Mouse (Mus musculus) heart, embryonic 10.5 days (tissue): Measurements from ENCODE around the gene Sema6c. TPM values are rescaled to one million over a fixed set of nuclear protein-coding genes. Genes with fewer than 3 reads are reported as not detected.

Source experiments
- DNase-seq: peaks from one replicate; pipeline ENCODE4 v3.0.0-alpha.2; 2017; ENCODE audit warnings: low spot score
- H3K27ac ChIP-seq: fragments of 300-500 bp; sonication (generic); 2 replicates; pipeline ENCODE4 v1.5.1; 2016; ENCODE audit warnings: mild to moderate bottlenecking
- H3K27me3 ChIP-seq: fragments of 300-500 bp; sonication (generic); 2 replicates; pipeline ENCODE4 v1.6.1; 2016; ENCODE audit warnings: mild to moderate bottlenecking; ENCODE audit not compliant: poor library complexity, insufficient read depth, severe bottlenecking
- H3K36me3 ChIP-seq: fragments of 300-500 bp; sonication (generic); 2 replicates; pipeline ENCODE4 v1.6.1; 2016; ENCODE audit warnings: mild to moderate bottlenecking, moderate library complexity
- H3K4me1 ChIP-seq: fragments of 300-500 bp; sonication (generic); 2 replicates; pipeline ENCODE4 v1.6.1; 2016; ENCODE audit warnings: mild to moderate bottlenecking
- H3K4me3 ChIP-seq: fragments of 300-500 bp; sonication (generic); 2 replicates; pipeline ENCODE4 v1.5.1; 2016; ENCODE audit warnings: mild to moderate bottlenecking, moderate library complexity
- H3K9me3 ChIP-seq: fragments of 300-500 bp; sonication (generic); 2 replicates; pipeline ENCODE4 v1.6.1; 2016; ENCODE audit warnings: mild to moderate bottlenecking, moderate library complexity
- WGBS: fragments of 180-500 bp; shearing (Covaris S2); methylation state at CpG from one replicate; pipeline ENCODE4 v1.1.7; 2016; 5-methylcytosine and 5-hydroxymethylcytosine counted together
- polyA plus RNA-seq: library from polyadenylated mRNA; unstranded; fragments of >200 nt; fragmentation: Nextera tagmentation; extraction: Ambion mirVana; gene quantifications from 2 replicates; pipeline ENCODE4 v1.2.1, GENCODE M21; 2016

Sema6c gene
- polyA plus RNA-seq, 1 experiment from 2014 or later: 4.1 TPM

GRCm38 (mm10) chr3:95161041-95161551 lies 839 bp downstream of the Sema6c start:
- DNase-seq: peak; percentile 76
- peaks cover 11% of the 10 kb centered on the region; the same call in 1 of the 2 replicates for H3K36me3 ChIP-seq
- peak overlapping the region; percentile 77 for H3K27ac ChIP-seq
- H3K4me3 ChIP-seq: peak overlapping the region; percentile 87
- H3K4me1 ChIP-seq: peaks cover 44% of the 10 kb centered on the region
- under 1% methylated on average over 30 of the region's 30 CpGs for WGBS
- H3K9me3 ChIP-seq: no peaks in the 10 kb centered on the region
- H3K27me3 ChIP-seq: peaks cover 19% of the 10 kb centered on the region

GRCm38 (mm10) chr3:95161618-95162344 lies 1.5 kb downstream of the Sema6c start:
- peaks cover 19% of the 10 kb centered on the region for H3K27me3 ChIP-seq
- WGBS: 11% methylated on average over 9 of the region's 9 CpGs

GRCm38 (mm10) chr3:95162345-95162628 lies 2.0 kb downstream of the Sema6c start:
- Histone ChIP-seq H3K4me3 (peak overlapping the region; percentile 87; the same call in 1 of the 2 replicates), H3K27ac (no peak overlapping the region), H3K9me3 (no peaks in the 10 kb centered on the region), H3K4me1 (peaks cover 44% of the 10 kb centered on the region), H3K27me3 (peaks cover 20% of the 10 kb centered on the region), H3K36me3 (peaks cover 16% of the 10 kb centered on the region)
- DNase-seq: peak; percentile 61
- WGBS: 46% methylated on average over 2 of the region's 2 CpGs

More at GRCm38 (mm10) chr3:95161618-95162344, 1.5 kb downstream of the Sema6c start:
- Histone ChIP-seq H3K36me3 (peaks cover 11% of the 10 kb centered on the region; the same call in 1 of the 2 replicates), H3K9me3 (no peaks in the 10 kb centered on the region), H3K27ac (peak overlapping the region; percentile 77), H3K4me3 (peak overlapping the region; percentile 87), H3K4me1 (peaks cover 44% of the 10 kb centered on the region)
- DNase-seq: peak; percentile 73

- Histone ChIP-seq H3K9me3 (no peaks in the 10 kb centered on the region), H3K4me3 (no peak overlapping the region), H3K27me3 (peaks cover 33% of the 10 kb centered on the region), H3K36me3 (peaks cover 26% of the 10 kb centered on the region), H3K27ac (peak overlapping the region; percentile 13; the same call in 1 of the 2 replicates), H3K4me1 (peaks cover 44% of the 10 kb centered on the region)
- DNase-seq: peak; percentile 68
- 37% methylated on average over 11 of the region's 11 CpGs for WGBS
These were observed 3.4 kb downstream of the Sema6c start for GRCm38 (mm10) chr3:95163419-95164255.

GRCm38 (mm10) chr3:95164256-95164550 lies 3.9 kb downstream of the Sema6c start:
- H3K36me3 ChIP-seq: peaks cover 27% of the 10 kb centered on the region
- no peak overlapping the region for H3K27ac ChIP-seq
- H3K9me3 ChIP-seq: no peaks in the 10 kb centered on the region
- H3K4me3 ChIP-seq: no peak overlapping the region
- WGBS: 76% methylated on average over 5 of the region's 5 CpGs
- H3K4me1 ChIP-seq: peaks cover 44% of the 10 kb centered on the region
- H3K27me3 ChIP-seq: peaks cover 39% of the 10 kb centered on the region
- DNase-seq: no peak

GRCm38 (mm10) chr3:95164840-95165239 lies 4.6 kb downstream of the Sema6c start:
- 69% methylated on average over 5 of the region's 5 CpGs for WGBS
- H3K27me3 ChIP-seq: peaks cover 45% of the 10 kb centered on the region
- H3K4me1 ChIP-seq: peaks cover 40% of the 10 kb centered on the region
- no peak overlapping the region for H3K4me3 ChIP-seq
- H3K9me3 ChIP-seq: no peaks in the 10 kb centered on the region
- DNase-seq: no peak
- H3K27ac ChIP-seq: no peak overlapping the region
- peaks cover 33% of the 10 kb centered on the region for H3K36me3 ChIP-seq

- Histone ChIP-seq H3K36me3 (peaks cover 62% of the 10 kb centered on the region), H3K4me3 (no peak overlapping the region), H3K27ac (no peak overlapping the region), H3K9me3 (no peaks in the 10 kb centered on the region), H3K4me1 (peaks cover 21% of the 10 kb centered on the region), H3K27me3 (peaks cover 74% of the 10 kb centered on the region)
- no peak for DNase-seq
- 83% methylated on average over 10 of the region's 10 CpGs for WGBS
These were observed 9.7 kb downstream of the Sema6c start for GRCm38 (mm10) chr3:95169996-95170395.

GRCm38 (mm10) chr3:95171105-95171504 lies 10.8 kb downstream of the Sema6c start:
- WGBS: 84% methylated on average over 6 of the region's 6 CpGs
- Histone ChIP-seq H3K27me3 (peaks cover 77% of the 10 kb centered on the region), H3K4me1 (peaks cover 21% of the 10 kb centered on the region), H3K36me3 (peaks cover 57% of the 10 kb centered on the region), H3K27ac (no peak overlapping the region), H3K9me3 (no peaks in the 10 kb centered on the region), H3K4me3 (no peak overlapping the region)
- no peak for DNase-seq

- H3K9me3 ChIP-seq: no peaks in the 10 kb centered on the region
- H3K27me3 ChIP-seq: peaks cover 73% of the 10 kb centered on the region
- peak overlapping the region; percentile 56 for H3K27ac ChIP-seq
- peak overlapping the region; percentile 58 for H3K4me3 ChIP-seq
- 15% methylated on average over 84 of the region's 84 CpGs for WGBS
- peaks cover 49% of the 10 kb centered on the region for H3K36me3 ChIP-seq
- peaks cover 21% of the 10 kb centered on the region for H3K4me1 ChIP-seq
- no peak for DNase-seq
These were observed 12.4 kb downstream of the Sema6c start for GRCm38 (mm10) chr3:95172526-95173255.

- DNase-seq: no peak
- Histone ChIP-seq H3K27me3 (peaks cover 65% of the 10 kb centered on the region), H3K4me1 (peaks cover 21% of the 10 kb centered on the region), H3K27ac (peak overlapping the region; percentile 56; the same call in 1 of the 2 replicates), H3K36me3 (peaks cover 44% of the 10 kb centered on the region), H3K4me3 (peak overlapping the region; percentile 58), H3K9me3 (no peaks in the 10 kb centered on the region)
- 2% methylated on average over 58 of the region's 58 CpGs for WGBS
These were observed 13.1 kb downstream of the Sema6c start for GRCm38 (mm10) chr3:95173256-95173949.

GRCm38 (mm10) chr3:95174011-95174592 lies 13.8 kb downstream of the Sema6c start:
- peaks cover 42% of the 10 kb centered on the region for H3K36me3 ChIP-seq
- WGBS: under 1% methylated on average over 16 of the region's 16 CpGs
- H3K4me1 ChIP-seq: peaks cover 21% of the 10 kb centered on the region
- H3K27me3 ChIP-seq: peaks cover 58% of the 10 kb centered on the region
- peak; percentile 92 for DNase-seq
- peak overlapping the region; percentile 58 for H3K4me3 ChIP-seq
- H3K27ac ChIP-seq: no peak overlapping the region
- no peaks in the 10 kb centered on the region for H3K9me3 ChIP-seq

- WGBS: 63% methylated on average over 3 of the region's 3 CpGs
- DNase-seq: no peak
- peaks cover 35% of the 10 kb centered on the region for H3K27me3 ChIP-seq
These were observed 16.2 kb downstream of the Sema6c start for GRCm38 (mm10) chr3:95176500-95176899.

More at GRCm38 (mm10) chr3:95176500-95176899, 16.2 kb downstream of the Sema6c start:
- Histone ChIP-seq H3K9me3 (no peaks in the 10 kb centered on the region), H3K4me3 (no peak overlapping the region), H3K4me1 (peaks cover 21% of the 10 kb centered on the region), H3K36me3 (peaks cover 23% of the 10 kb centered on the region; the same call in 1 of the 2 replicates), H3K27ac (no peak overlapping the region)
